Mouse (Mus musculus): ENCODE measurements around the gene Bap1. TPM values are rescaled to one million over a fixed set of nuclear protein-coding genes. Genes with fewer than 3 reads are reported as not detected.

Gene Bap1
- polyA plus RNA-seq (2015; fragmentation: Nextera tagmentation; extraction: Ambion mirVana), result 128 and 139 TPM in 2 replicates

GRCm38 (mm10) chr14:31251084-31251604, at the start of gene Bap1, which contains the start of gene Phf7:
Gene Bap1, plus strand, starts transcription at chr14:31251450.
Gene Phf7, minus strand, starts transcription at chr14:31251317.
- H3K9ac ChIP-seq, result peak within 1 kb of the TSS; percentile 96
- no peaks in the 10 kb centered on the region for H3K9me3 ChIP-seq (replicated peaks)
- H3K36me3 ChIP-seq (ENCODE audit: poor library complexity, severe bottlenecking), result peaks cover 37% of the 10 kb centered on the region
- H3K4me1 ChIP-seq, result peaks cover 19% of the 10 kb centered on the region
- no peaks in the 10 kb centered on the region for H3K27me3 ChIP-seq
- WGBS, result under 1% methylated on average over 75 of the region's 75 CpGs
- H3K4me3 ChIP-seq, result peak within 1 kb of the TSS; percentile 62
- peak within 1 kb of the TSS; percentile 86 for H3K27ac ChIP-seq
- peak within 1 kb of the TSS; percentile 84 for H3K4me2 ChIP-seq
- peak; percentile 97 for ATAC-seq

- peak overlapping the region; percentile 56 for H3K4me3 ChIP-seq
- peaks cover 4% of the 10 kb centered on the region; the same call in 1 of the 2 replicates for H3K27me3 ChIP-seq
- peak overlapping the region; percentile 94 for H3K9ac ChIP-seq
- 75% methylated on average over 4 of the region's 4 CpGs for WGBS
- peaks cover 49% of the 10 kb centered on the region for H3K36me3 ChIP-seq (ENCODE audit: poor library complexity, severe bottlenecking)
- H3K4me1 ChIP-seq, result peaks cover 26% of the 10 kb centered on the region
- H3K9me3 ChIP-seq (replicated peaks), result no peaks in the 10 kb centered on the region
- H3K27ac ChIP-seq, result peak overlapping the region; percentile 87; the same call in 1 of the 2 replicates
- ATAC-seq, result no peak
- H3K4me2 ChIP-seq, result peak overlapping the region; percentile 97
Measured at GRCm38 (mm10) chr14:31204844-31205243, 46.4 kb upstream of the Bap1 start.

- Histone ChIP-seq H3K27ac (peak overlapping the region; percentile 87), H3K4me1 (peaks cover 26% of the 10 kb centered on the region), H3K9me3 (replicated peaks) (no peaks in the 10 kb centered on the region), H3K4me3 (peak overlapping the region; percentile 56), H3K36me3 (ENCODE audit: poor library complexity, severe bottlenecking) (peaks cover 45% of the 10 kb centered on the region), H3K4me2 (peak overlapping the region; percentile 97), H3K9ac (peak overlapping the region; percentile 94), H3K27me3 (peaks cover 4% of the 10 kb centered on the region; the same call in 1 of the 2 replicates)
- 15% methylated on average over 8 of the region's 8 CpGs for WGBS
- no peak for ATAC-seq
Measured at GRCm38 (mm10) chr14:31205244-31205561, 46.0 kb upstream of the Bap1 start.

- under 1% methylated on average over 39 of the region's 39 CpGs for WGBS
- ATAC-seq, result peak; percentile 73
Measured at GRCm38 (mm10) chr14:31205562-31206467, 45.4 kb upstream of the Bap1 start.

GRCm38 (mm10) chr14:31206472-31206981, 44.7 kb upstream of the Bap1 start:
- Histone ChIP-seq H3K9ac (peak overlapping the region; percentile 94), H3K4me2 (peak overlapping the region; percentile 97), H3K4me3 (peak overlapping the region; percentile 56), H3K9me3 (replicated peaks) (no peaks in the 10 kb centered on the region), H3K36me3 (ENCODE audit: poor library complexity, severe bottlenecking) (peaks cover 32% of the 10 kb centered on the region), H3K27me3 (peaks cover 4% of the 10 kb centered on the region; the same call in 1 of the 2 replicates), H3K4me1 (peaks cover 26% of the 10 kb centered on the region), H3K27ac (peak overlapping the region; percentile 87)
- peak; percentile 78 for ATAC-seq
- 0% methylated on average over 40 of the region's 48 CpGs for WGBS

More at GRCm38 (mm10) chr14:31205562-31206467, 45.4 kb upstream of the Bap1 start:
- H3K9me3 ChIP-seq (replicated peaks), result no peaks in the 10 kb centered on the region
- H3K27ac ChIP-seq, result peak overlapping the region; percentile 87
- peaks cover 4% of the 10 kb centered on the region; the same call in 1 of the 2 replicates for H3K27me3 ChIP-seq
- peak overlapping the region; percentile 94 for H3K9ac ChIP-seq
- H3K36me3 ChIP-seq (ENCODE audit: poor library complexity, severe bottlenecking), result peaks cover 39% of the 10 kb centered on the region
- peak overlapping the region; percentile 97 for H3K4me2 ChIP-seq
- peak overlapping the region; percentile 56 for H3K4me3 ChIP-seq
- peaks cover 26% of the 10 kb centered on the region for H3K4me1 ChIP-seq

GRCm38 (mm10) chr14:31207070-31207830, 44.0 kb upstream of the Bap1 start:
- WGBS, result 84% methylated on average over 13 of the region's 13 CpGs

GRCm38 (mm10) chr14:31208084-31208483, 43.2 kb upstream of the Bap1 start, which contains the start of gene Tnnc1:
Gene Tnnc1, plus strand, starts transcription at chr14:31208312.
- H3K9me3 ChIP-seq (replicated peaks), result no peaks in the 10 kb centered on the region
- peaks cover 4% of the 10 kb centered on the region; the same call in 1 of the 2 replicates for H3K27me3 ChIP-seq
- peaks cover 16% of the 10 kb centered on the region for H3K36me3 ChIP-seq (ENCODE audit: poor library complexity, severe bottlenecking)
- peak within 1 kb of the TSS; percentile 97 for H3K4me2 ChIP-seq
- peak within 1 kb of the TSS; percentile 94 for H3K9ac ChIP-seq
- ATAC-seq, result no peak
- H3K27ac ChIP-seq, result peak within 1 kb of the TSS; percentile 87; the same call in 1 of the 2 replicates
- H3K4me3 ChIP-seq, result peak within 1 kb of the TSS; percentile 56
- WGBS, result 84% methylated on average over 2 of the region's 2 CpGs
- peaks cover 26% of the 10 kb centered on the region for H3K4me1 ChIP-seq

More at GRCm38 (mm10) chr14:31207070-31207830, 44.0 kb upstream of the Bap1 start:
- peaks cover 26% of the 10 kb centered on the region for H3K4me1 ChIP-seq
- H3K36me3 ChIP-seq (ENCODE audit: poor library complexity, severe bottlenecking), result peaks cover 25% of the 10 kb centered on the region
- peak overlapping the region; percentile 87; the same call in 1 of the 2 replicates for H3K27ac ChIP-seq
- no peaks in the 10 kb centered on the region for H3K9me3 ChIP-seq (replicated peaks)
- H3K9ac ChIP-seq, result peak overlapping the region; percentile 94
- ATAC-seq, result peak; percentile 36
- H3K4me3 ChIP-seq, result peak overlapping the region; percentile 56
- peak overlapping the region; percentile 97 for H3K4me2 ChIP-seq
- peaks cover 4% of the 10 kb centered on the region; the same call in 1 of the 2 replicates for H3K27me3 ChIP-seq

GRCm38 (mm10) chr14:31209133-31209557, 42.1 kb upstream of the Bap1 start:
- H3K4me3 ChIP-seq, result no peak overlapping the region
- H3K4me1 ChIP-seq, result peaks cover 22% of the 10 kb centered on the region
- ATAC-seq, result no peak
- 80% methylated on average over 4 of the region's 4 CpGs for WGBS
- peaks cover 6% of the 10 kb centered on the region for H3K36me3 ChIP-seq (ENCODE audit: poor library complexity, severe bottlenecking)
- H3K9ac ChIP-seq, result no peak overlapping the region
- H3K27ac ChIP-seq, result no peak overlapping the region
- no peak overlapping the region for H3K4me2 ChIP-seq
- H3K9me3 ChIP-seq (replicated peaks), result no peaks in the 10 kb centered on the region
- peaks cover 4% of the 10 kb centered on the region; the same call in 1 of the 2 replicates for H3K27me3 ChIP-seq

- H3K4me3 ChIP-seq, result no peak overlapping the region
- H3K4me1 ChIP-seq, result peaks cover 9% of the 10 kb centered on the region
- 90% methylated on average over 6 of the region's 6 CpGs for WGBS
- H3K27ac ChIP-seq, result no peak overlapping the region
- H3K36me3 ChIP-seq (ENCODE audit: poor library complexity, severe bottlenecking), result no peaks in the 10 kb centered on the region
- peaks cover 4% of the 10 kb centered on the region; the same call in 1 of the 2 replicates for H3K27me3 ChIP-seq
- no peaks in the 10 kb centered on the region for H3K9me3 ChIP-seq (replicated peaks)
- ATAC-seq, result no peak
- no peak overlapping the region for H3K9ac ChIP-seq
- H3K4me2 ChIP-seq, result no peak overlapping the region
Measured at GRCm38 (mm10) chr14:31211854-31212253, 39.4 kb upstream of the Bap1 start.

GRCm38 (mm10) chr14:31212499-31212898, 38.8 kb upstream of the Bap1 start:
- H3K9me3 ChIP-seq (replicated peaks), result no peaks in the 10 kb centered on the region
- no peak overlapping the region for H3K9ac ChIP-seq
- H3K27ac ChIP-seq, result no peak overlapping the region
- 88% methylated on average over 3 of the region's 3 CpGs for WGBS
- peaks cover 4% of the 10 kb centered on the region; the same call in 1 of the 2 replicates for H3K4me1 ChIP-seq
- no peak overlapping the region for H3K4me2 ChIP-seq
- no peak overlapping the region for H3K4me3 ChIP-seq
- H3K27me3 ChIP-seq, result peaks cover 4% of the 10 kb centered on the region; the same call in 1 of the 2 replicates
- H3K36me3 ChIP-seq (ENCODE audit: poor library complexity, severe bottlenecking), result no peaks in the 10 kb centered on the region
- ATAC-seq, result no peak

GRCm38 (mm10) chr14:31213868-31214267, 37.4 kb upstream of the Bap1 start:
- Histone ChIP-seq H3K27ac (no peak overlapping the region), H3K4me1 (peaks cover 11% of the 10 kb centered on the region), H3K4me3 (no peak overlapping the region), H3K9me3 (replicated peaks) (no peaks in the 10 kb centered on the region), H3K4me2 (no peak overlapping the region), H3K27me3 (no peaks in the 10 kb centered on the region), H3K9ac (no peak overlapping the region), H3K36me3 (ENCODE audit: poor library complexity, severe bottlenecking) (no peaks in the 10 kb centered on the region)
- WGBS, result 76% methylated on average over 8 of the region's 8 CpGs
- ATAC-seq, result no peak
